Mouse (Mus musculus) neural tube, embryonic 12.5 days (tissue): Measurements from ENCODE around the gene Grin3b. TPM values are rescaled to one million over a fixed set of nuclear protein-coding genes. Genes with fewer than 3 reads are reported as not detected.

ENCODE experiments used
- ATAC-seq: fragments of 200-750 bp; cut with Nextera tagmentation; 2 replicates; pipeline ENCODE4 v1.8.0; 2017; ENCODE audit warnings: low read depth, mild to moderate bottlenecking, moderate TSS enrichment, moderate library complexity; ENCODE audit not compliant: low FRiP score
- H3K27ac ChIP-seq: fragments of 300-500 bp; sonication (generic); 2 replicates; pipeline ENCODE4 v1.5.1; 2016
- H3K27me3 ChIP-seq: fragments of 300-500 bp; sonication (generic); replicated peaks from 2 replicates; pipeline ENCODE4 v1.6.1; 2016; ENCODE audit warnings: mild to moderate bottlenecking
- H3K36me3 ChIP-seq: fragments of 300-500 bp; sonication (generic); 2 replicates; pipeline ENCODE4 v1.6.1; 2016; ENCODE audit warnings: mild to moderate bottlenecking
- H3K4me1 ChIP-seq: fragments of 300-500 bp; sonication (generic); 2 replicates; pipeline ENCODE4 v1.6.1; 2016
- H3K4me2 ChIP-seq: fragments of 300-500 bp; sonication (generic); replicated peaks from 2 replicates; pipeline ENCODE4 v1.6.1; 2016; ENCODE audit warnings: mild to moderate bottlenecking
- H3K4me3 ChIP-seq: fragments of 300-500 bp; sonication (generic); 2 replicates; pipeline ENCODE4 v1.5.1; 2016
- H3K9ac ChIP-seq: fragments of 300-500 bp; sonication (generic); 2 replicates; pipeline ENCODE4 v1.6.1; 2016; ENCODE audit warnings: mild to moderate bottlenecking
- H3K9me3 ChIP-seq: fragments of 300-500 bp; sonication (generic); 2 replicates; pipeline ENCODE4 v1.6.1; 2016; ENCODE audit warnings: mild to moderate bottlenecking
- WGBS: fragments of 180-500 bp; shearing (Covaris S2); methylation state at CpG from one replicate; pipeline ENCODE4 v1.1.7; 2016; 5-methylcytosine and 5-hydroxymethylcytosine counted together
- polyA plus RNA-seq: library from polyadenylated mRNA; unstranded; fragments of >200 nt; fragmentation: Nextera tagmentation; extraction: Ambion mirVana; gene quantifications from 2 replicates; pipeline ENCODE4 v1.2.1, GENCODE M21; 2016

Gene Grin3b
- polyA plus RNA-seq, 1 experiment from 2014 or later, result 0.24 TPM

DNA sequence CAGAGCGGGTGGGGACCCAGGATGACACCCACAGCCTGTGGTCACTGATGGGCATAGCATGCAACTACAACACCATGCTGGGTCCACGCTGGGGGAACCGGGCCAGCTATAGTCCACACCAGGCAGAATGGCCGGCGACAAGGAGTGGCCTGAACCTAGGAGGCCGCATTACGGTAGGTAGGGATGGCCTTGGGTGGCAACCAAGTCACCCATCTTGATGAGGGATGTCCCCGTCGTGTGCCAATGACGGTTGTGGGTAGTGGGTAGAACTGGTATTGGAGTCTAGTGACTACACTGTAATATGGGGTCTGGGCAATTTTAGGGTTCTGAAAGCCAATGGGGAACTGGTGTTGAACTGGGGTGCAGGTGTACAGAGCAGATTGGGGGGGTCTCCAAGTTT, 46.4 kb downstream of the Grin3b start:
- 83% methylated on average over 10 of the region's 10 CpGs for WGBS
- no peaks in the 10 kb centered on the region for H3K9me3 ChIP-seq
- peaks cover 15% of the 10 kb centered on the region for H3K36me3 ChIP-seq
- no peak for ATAC-seq
- no peak overlapping the region for H3K4me3 ChIP-seq
- no peak overlapping the region for H3K27ac ChIP-seq
- H3K4me2 ChIP-seq, result no peak overlapping the region
- peaks cover 10% of the 10 kb centered on the region for H3K4me1 ChIP-seq
- H3K9ac ChIP-seq, result no peak overlapping the region
- H3K27me3 ChIP-seq, result peaks cover 87% of the 10 kb centered on the region

DNA sequence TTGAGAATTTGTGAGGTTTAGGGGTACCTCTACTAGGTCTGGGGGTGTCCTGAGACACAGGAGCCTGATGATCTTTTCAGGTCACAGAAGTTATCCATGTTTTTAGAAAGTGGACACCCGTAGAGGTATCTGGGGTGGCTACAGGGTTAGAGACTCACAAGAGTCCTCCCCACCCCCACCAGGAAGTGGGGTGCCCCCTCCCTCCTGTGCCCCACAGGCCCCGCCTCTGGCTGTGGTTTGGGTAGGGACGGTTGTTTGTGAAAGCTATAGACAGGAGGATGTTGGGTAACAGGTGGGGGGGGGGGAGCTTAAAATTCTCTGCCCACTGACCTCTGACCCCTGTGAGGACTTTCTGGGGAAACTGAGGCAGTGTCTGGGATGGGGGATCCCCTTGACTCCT, 46.8 kb downstream of the Grin3b start:
- Histone ChIP-seq H3K4me2 (no peak overlapping the region), H3K27me3 (peaks cover 83% of the 10 kb centered on the region), H3K9me3 (no peaks in the 10 kb centered on the region), H3K4me3 (no peak overlapping the region), H3K36me3 (peaks cover 12% of the 10 kb centered on the region; the same call in 1 of the 2 replicates), H3K9ac (no peak overlapping the region), H3K4me1 (peaks cover 10% of the 10 kb centered on the region), H3K27ac (no peak overlapping the region)
- WGBS, result 63% methylated on average over 3 of the region's 3 CpGs
- no peak for ATAC-seq

DNA sequence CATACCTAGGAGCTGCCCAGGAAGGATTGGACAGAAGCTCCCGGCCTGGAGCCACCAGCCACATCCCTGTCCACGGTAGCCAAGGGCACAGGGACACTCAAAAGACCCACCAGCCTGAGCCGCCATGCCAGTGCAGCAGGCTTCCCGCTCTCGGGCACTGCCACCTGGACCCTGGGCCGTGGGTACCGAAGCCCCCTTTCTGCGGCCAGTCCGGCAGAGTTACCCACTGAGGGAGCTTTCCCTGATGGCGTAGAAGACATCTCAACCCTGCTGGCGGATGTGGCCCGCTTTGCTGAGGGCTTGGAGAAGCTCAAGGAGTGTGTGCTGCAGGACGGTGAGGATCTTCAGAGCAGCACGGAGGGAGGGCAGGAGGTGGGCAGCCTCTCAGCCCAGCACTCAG, 47.3 kb downstream of the Grin3b start:
- 77% methylated on average over 14 of the region's 14 CpGs for WGBS
- no peak for ATAC-seq
- H3K9ac ChIP-seq, result no peak overlapping the region
- no peak overlapping the region for H3K4me3 ChIP-seq
- H3K4me1 ChIP-seq, result peaks cover 10% of the 10 kb centered on the region
- peaks cover 12% of the 10 kb centered on the region; the same call in 1 of the 2 replicates for H3K36me3 ChIP-seq
- H3K9me3 ChIP-seq, result no peaks in the 10 kb centered on the region
- no peak overlapping the region for H3K27ac ChIP-seq
- no peak overlapping the region for H3K4me2 ChIP-seq
- H3K27me3 ChIP-seq, result peaks cover 78% of the 10 kb centered on the region

GRCm38 (mm10) chr10:80018739-80019297, 48.3 kb downstream of the Grin3b start:
- H3K4me3 ChIP-seq, result no peak overlapping the region
- no peak overlapping the region for H3K27ac ChIP-seq
- H3K4me1 ChIP-seq, result peaks cover 10% of the 10 kb centered on the region
- no peaks in the 10 kb centered on the region for H3K9me3 ChIP-seq
- 0 out of 2 replicates have a peak, but pooled peaks cover 7% of the 10 kb centered on the region for H3K36me3 ChIP-seq
- 10% methylated on average over 14 of the region's 15 CpGs for WGBS
- H3K27me3 ChIP-seq, result peaks cover 68% of the 10 kb centered on the region
- 0 out of 2 replicates have a peak overlapping the region, but pooled peaks have one; percentile 3 for H3K9ac ChIP-seq
- 0 out of 2 replicates have a peak overlapping the region, but pooled peaks have one; percentile 40 for H3K4me2 ChIP-seq
- no peak for ATAC-seq

DNA sequence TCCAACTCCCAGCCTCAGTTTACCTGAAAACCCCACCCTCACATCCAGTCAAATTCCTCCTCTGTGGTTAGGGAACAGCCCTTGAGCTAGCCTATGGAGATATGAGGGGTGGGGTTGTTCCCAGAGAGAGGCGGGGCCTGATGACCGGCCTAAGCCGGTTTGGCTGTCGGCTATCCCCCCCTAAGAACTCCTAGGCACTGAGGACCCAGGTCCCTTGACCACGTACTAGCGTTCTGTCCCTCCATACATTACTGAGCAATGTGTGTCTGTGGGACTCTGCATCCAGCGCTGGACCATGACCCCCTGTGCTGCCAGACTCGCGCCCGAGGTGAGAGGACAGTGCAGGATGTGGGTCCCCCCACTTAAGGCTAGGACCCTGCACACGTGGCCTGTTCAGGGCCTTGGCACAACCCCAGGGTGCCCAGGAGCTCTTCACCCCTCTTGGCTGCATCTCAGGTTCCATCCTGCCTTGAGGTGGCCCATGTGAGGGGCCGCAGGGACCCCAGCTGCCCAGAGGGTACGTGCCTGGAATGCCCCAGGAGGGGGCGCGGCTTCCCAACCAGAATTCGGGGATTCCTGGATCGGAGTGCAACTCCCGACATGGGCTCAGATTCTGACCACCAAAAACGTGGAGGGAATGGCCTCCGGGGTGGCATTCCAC, 49.1 kb downstream of the Grin3b start:
- peaks cover 10% of the 10 kb centered on the region for H3K4me1 ChIP-seq
- no peak overlapping the region for H3K27ac ChIP-seq
- ATAC-seq, result no peak
- no peak overlapping the region; the same call in 1 of the 2 replicates for H3K4me3 ChIP-seq
- H3K4me2 ChIP-seq, result peak overlapping the region; percentile 40
- peaks cover 60% of the 10 kb centered on the region for H3K27me3 ChIP-seq
- H3K36me3 ChIP-seq, result no peaks in the 10 kb centered on the region
- 6% methylated on average over 20 of the region's 20 CpGs for WGBS
- H3K9ac ChIP-seq, result peak overlapping the region; percentile 17; the same call in 1 of the 2 replicates
- no peaks in the 10 kb centered on the region for H3K9me3 ChIP-seq

DNA sequence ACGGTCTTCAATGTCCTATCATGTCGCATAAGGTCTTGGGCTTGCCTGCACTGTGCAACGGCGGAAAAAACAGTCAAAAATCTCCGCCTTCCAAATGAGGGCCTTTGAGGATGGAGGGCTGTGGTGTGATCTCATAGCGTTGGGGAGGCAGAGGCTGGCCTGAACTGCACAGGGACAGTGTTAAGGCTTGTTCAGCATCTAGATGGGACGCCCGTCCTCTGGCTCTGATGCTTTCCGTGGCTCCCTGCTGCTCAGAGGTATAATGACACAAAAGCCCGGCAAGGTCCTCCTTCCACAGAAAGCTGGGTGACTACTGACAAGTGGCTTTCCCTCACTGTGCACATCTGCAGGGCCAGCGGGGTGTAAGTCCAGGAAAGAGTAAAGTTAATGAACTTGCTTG, 49.7 kb downstream of the Grin3b start:
- WGBS, result 23% methylated on average over 11 of the region's 11 CpGs
- peak overlapping the region; percentile 40 for H3K4me2 ChIP-seq
- H3K27me3 ChIP-seq, result peaks cover 54% of the 10 kb centered on the region
- H3K4me3 ChIP-seq, result no peak overlapping the region
- H3K9ac ChIP-seq, result no peak overlapping the region
- H3K36me3 ChIP-seq, result no peaks in the 10 kb centered on the region
- H3K4me1 ChIP-seq, result peaks cover 10% of the 10 kb centered on the region
- ATAC-seq, result no peak
- H3K9me3 ChIP-seq, result no peaks in the 10 kb centered on the region
- H3K27ac ChIP-seq, result no peak overlapping the region

- peaks cover 10% of the 10 kb centered on the region for H3K4me1 ChIP-seq
- no peaks in the 10 kb centered on the region for H3K36me3 ChIP-seq
- no peak overlapping the region for H3K27ac ChIP-seq
- no peak for ATAC-seq
- H3K27me3 ChIP-seq, result peaks cover 49% of the 10 kb centered on the region
- H3K9ac ChIP-seq, result no peak overlapping the region
- H3K4me2 ChIP-seq, result peak overlapping the region; percentile 40; the same call in 1 of the 2 replicates
- no peak overlapping the region for H3K4me3 ChIP-seq
- no peaks in the 10 kb centered on the region for H3K9me3 ChIP-seq
- 87% methylated on average over 18 of the region's 18 CpGs for WGBS
Measured at GRCm38 (mm10) chr10:80020603-80021319, 50.2 kb downstream of the Grin3b start.

GRCm38 (mm10) chr10:80021320-80021641, 50.8 kb downstream of the Grin3b start:
- ATAC-seq, result no peak
- H3K9ac ChIP-seq, result no peak overlapping the region
- H3K27me3 ChIP-seq, result peaks cover 43% of the 10 kb centered on the region
- H3K36me3 ChIP-seq, result no peaks in the 10 kb centered on the region
- no peaks in the 10 kb centered on the region for H3K9me3 ChIP-seq
- H3K27ac ChIP-seq, result no peak overlapping the region
- H3K4me3 ChIP-seq, result no peak overlapping the region
- H3K4me2 ChIP-seq, result no peak overlapping the region
- WGBS, result 91% methylated on average over 13 of the region's 13 CpGs
- peaks cover 10% of the 10 kb centered on the region for H3K4me1 ChIP-seq

- ATAC-seq, result no peak
- 92% methylated on average over 12 of the region's 12 CpGs for WGBS
- H3K4me2 ChIP-seq, result no peak overlapping the region
Measured at GRCm38 (mm10) chr10:80022164-80022563, 51.6 kb downstream of the Grin3b start.

GRCm38 (mm10) chr10:80022806-80023205, 52.3 kb downstream of the Grin3b start:
- Histone ChIP-seq H3K4me2 (no peak overlapping the region), H3K36me3 (no peaks in the 10 kb centered on the region), H3K9ac (no peak overlapping the region), H3K4me3 (no peak overlapping the region), H3K27ac (no peak overlapping the region), H3K9me3 (no peaks in the 10 kb centered on the region), H3K27me3 (peaks cover 29% of the 10 kb centered on the region), H3K4me1 (peaks cover 10% of the 10 kb centered on the region)
- no peak for ATAC-seq
- WGBS, result 94% methylated on average over 8 of the region's 8 CpGs

More at GRCm38 (mm10) chr10:80022164-80022563, 51.6 kb downstream of the Grin3b start:
- H3K27me3 ChIP-seq, result peaks cover 35% of the 10 kb centered on the region
- no peaks in the 10 kb centered on the region for H3K36me3 ChIP-seq
- H3K4me3 ChIP-seq, result no peak overlapping the region
- peaks cover 10% of the 10 kb centered on the region for H3K4me1 ChIP-seq
- no peak overlapping the region for H3K27ac ChIP-seq
- no peak overlapping the region for H3K9ac ChIP-seq
- H3K9me3 ChIP-seq, result no peaks in the 10 kb centered on the region

DNA sequence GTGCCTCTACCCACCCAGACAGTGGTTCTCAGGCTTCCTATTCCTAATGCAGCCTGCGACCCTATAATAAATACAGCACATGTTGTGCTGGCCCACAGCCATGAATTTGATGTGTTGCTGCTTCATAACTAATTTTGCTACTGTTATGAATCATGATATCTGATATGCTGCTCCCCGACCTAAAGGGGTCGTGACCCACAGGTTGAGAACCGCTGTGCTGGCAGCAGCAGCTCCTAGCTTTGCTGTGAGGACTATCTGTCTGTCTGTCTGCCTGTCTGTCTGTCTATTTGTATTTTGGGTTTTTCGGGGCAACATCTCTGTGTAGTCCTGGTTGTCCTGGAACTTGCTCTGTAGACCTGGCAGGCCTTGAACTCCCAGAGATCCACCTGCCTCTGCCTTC, 53.2 kb downstream of the Grin3b start:
- H3K4me3 ChIP-seq, result no peak overlapping the region
- WGBS, result 87% methylated on average over 5 of the region's 5 CpGs
- no peak for ATAC-seq

More for the DNA sequence above, 53.2 kb downstream of the Grin3b start:
- Histone ChIP-seq H3K9me3 (no peaks in the 10 kb centered on the region), H3K4me2 (no peak overlapping the region), H3K27ac (no peak overlapping the region), H3K4me1 (peaks cover 10% of the 10 kb centered on the region), H3K9ac (no peak overlapping the region), H3K36me3 (no peaks in the 10 kb centered on the region), H3K27me3 (peaks cover 24% of the 10 kb centered on the region)
